Mouse (Mus musculus) hindbrain, postnatal 0 days (tissue): ENCODE results near the gene 1700074P13Rik. TPM values are rescaled to one million over a fixed set of nuclear protein-coding genes. Genes with fewer than 3 reads are reported as not detected.
"Not testable (repeated sequence)": the region's sequence is repeated elsewhere in the genome, so short reads cannot be mapped to it uniquely, and the experiment has no call there.

Experiments used
- ATAC-seq: fragments of 200-750 bp; cut with Nextera tagmentation; 2 replicates; pipeline ENCODE4 v1.8.0; 2017; ENCODE audit warnings: mild to moderate bottlenecking, moderate TSS enrichment, moderate library complexity
- DNase-seq: peaks from one replicate; pipeline ENCODE4 v3.0.0-alpha.2; 2015; ENCODE audit warnings: low spot score
- H3K27ac ChIP-seq: fragments of 300-500 bp; sonication (generic); 2 replicates; pipeline ENCODE4 v1.5.1; 2014; ENCODE audit warnings: mild to moderate bottlenecking
- H3K27me3 ChIP-seq: fragments of 300-500 bp; sonication (generic); 2 replicates; pipeline ENCODE4 v1.6.1; 2014; ENCODE audit warnings: low read length, mixed read lengths; ENCODE audit not compliant: insufficient read depth
- H3K36me3 ChIP-seq: fragments of 300-500 bp; sonication (generic); 2 replicates; pipeline ENCODE4 v1.6.1; 2014; ENCODE audit warnings: low read length, mixed read lengths; ENCODE audit not compliant: insufficient read depth
- H3K4me1 ChIP-seq: fragments of 300-500 bp; sonication (generic); 2 replicates; pipeline ENCODE4 v1.6.1; 2014; ENCODE audit warnings: antibody characterized with exemption, low read length, mixed read lengths; ENCODE audit not compliant: insufficient read depth
- H3K4me2 ChIP-seq: fragments of 300-500 bp; sonication (generic); 2 replicates; pipeline ENCODE4 v1.6.1; 2014; ENCODE audit warnings: low read depth, mild to moderate bottlenecking, low read length, moderate library complexity, mixed read lengths
- H3K4me3 ChIP-seq: fragments of 300-500 bp; sonication (generic); 2 replicates; pipeline ENCODE4 v1.5.1; 2014; ENCODE audit warnings: low read length
- H3K9ac ChIP-seq: fragments of 300-500 bp; sonication (generic); replicated peaks from 2 replicates; pipeline ENCODE4 v1.6.1; 2014; ENCODE audit warnings: mild to moderate bottlenecking, low read length, moderate library complexity, mixed read lengths
- H3K9me3 ChIP-seq: fragments of 300-500 bp; sonication (generic); 2 replicates; pipeline ENCODE4 v1.6.1; 2016; ENCODE audit warnings: low read length, mixed read lengths
- CTCF ChIP-seq: IDR thresholded peaks from 2 replicates; pipeline ENCODE4 v1.5.1; 2016; ENCODE audit warnings: antibody characterized with exemption, control low read depth, low read depth
- WGBS: fragments of 180-500 bp; shearing (Covaris S2); extraction: QIAGEN DNeasy Blood & Tissue Kit; methylation state at CpG from one replicate; pipeline ENCODE4 v1.1.7; 2014; 5-methylcytosine and 5-hydroxymethylcytosine counted together
- polyA plus RNA-seq: library from polyadenylated mRNA; unstranded; fragments of >200 nt; fragmentation: Nextera tagmentation; extraction: Ambion mirVana; gene quantifications from 2 replicates; pipeline ENCODE4 v1.2.1, GENCODE M21; 2015
- total RNA-seq: library from RNA; depleted of rRNA; stranded (reverse); fragments of >200 nt; gene quantifications from 2 replicates; pipeline ENCODE4 v1.2.3, GENCODE M21; 2014; rRNA removed

1700074P13Rik gene
- total RNA-seq (not detected in 2 replicates), polyA plus RNA-seq (not detected in 2 replicates)

DNA sequence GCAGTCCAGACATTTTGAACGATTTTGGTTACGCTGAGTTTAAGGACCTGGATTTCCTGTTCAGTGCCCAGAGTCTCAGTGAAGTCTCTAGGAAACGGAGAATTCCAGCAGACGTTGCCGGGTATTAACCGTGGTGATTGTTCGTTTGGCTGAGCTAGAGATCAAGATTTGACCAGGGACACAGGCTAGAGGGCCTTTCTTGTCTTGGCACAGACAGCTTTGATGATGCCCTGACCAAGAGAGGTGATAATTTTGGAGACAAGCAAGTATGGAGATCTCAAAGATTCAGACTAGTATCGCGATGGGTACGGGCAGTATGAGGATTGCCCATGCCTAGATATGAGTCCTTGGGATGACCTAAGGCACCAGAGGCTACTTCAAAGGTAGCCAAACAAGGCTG is at the start of gene 1700074P13Rik:
Gene 1700074P13Rik, minus strand, starts transcription at position 101 of the 400 bp plus-strand sequence.
- TF ChIP-seq CTCF = no peak
- no peak for ATAC-seq
- no peaks in the 10 kb centered on the region for H3K4me1 ChIP-seq
- no peaks in the 10 kb centered on the region for H3K27me3 ChIP-seq
- 91% methylated on average over 10 of the region's 10 CpGs for WGBS
- no peaks in the 10 kb centered on the region for H3K9me3 ChIP-seq
- no peak for DNase-seq
- no peak within 1 kb of the TSS for H3K27ac ChIP-seq
- no peaks in the 10 kb centered on the region for H3K36me3 ChIP-seq
- H3K9ac ChIP-seq = no peak within 1 kb of the TSS
- no peak within 1 kb of the TSS for H3K4me2 ChIP-seq
- H3K4me3 ChIP-seq = no peak within 1 kb of the TSS

DNA sequence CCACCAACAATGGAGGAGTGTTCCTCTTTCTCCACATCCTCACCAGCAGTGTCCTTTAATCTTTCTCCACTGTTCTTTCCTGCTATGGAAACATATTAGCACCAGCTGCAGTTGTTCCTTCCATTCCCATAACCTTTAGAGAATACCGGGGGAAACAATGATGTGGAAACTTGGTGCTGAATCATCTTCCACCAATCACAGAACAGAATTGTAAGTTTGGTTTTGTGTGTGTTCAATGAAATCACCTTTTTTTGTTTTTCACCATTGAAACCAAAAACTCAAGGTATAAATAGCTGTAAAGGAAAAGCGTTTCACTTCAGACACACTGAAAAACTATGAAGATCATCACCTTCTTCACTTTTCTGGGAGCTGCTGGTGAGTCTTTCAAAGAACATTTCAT is 24.1 kb upstream of the 1700074P13Rik start, which contains the start of gene 1810009J06Rik:
Gene 1810009J06Rik, plus strand, starts transcription at position 301 of the 400 bp plus-strand sequence.
- H3K36me3 ChIP-seq, H3K9me3 ChIP-seq, H3K4me2 ChIP-seq, H3K27me3 ChIP-seq, H3K9ac ChIP-seq, ATAC-seq, H3K4me3 ChIP-seq, DNase-seq, H3K4me1 ChIP-seq, H3K27ac ChIP-seq: not testable (repeated sequence)
- 90% methylated on average over 2 of the region's 2 CpGs for WGBS

- no peak overlapping the region for H3K27ac ChIP-seq
- TF ChIP-seq CTCF = no peak
- no peaks in the 10 kb centered on the region for H3K9me3 ChIP-seq
- no peak overlapping the region for H3K9ac ChIP-seq
- no peak overlapping the region for H3K4me3 ChIP-seq
- no peak for DNase-seq
- no peaks in the 10 kb centered on the region for H3K4me1 ChIP-seq
- H3K4me2 ChIP-seq = no peak overlapping the region
- 71% methylated on average over 2 of the region's 2 CpGs for WGBS
- ATAC-seq = no peak
- H3K27me3 ChIP-seq = no peaks in the 10 kb centered on the region
- H3K36me3 ChIP-seq = no peaks in the 10 kb centered on the region
These were observed 13.4 kb upstream of the 1700074P13Rik start for GRCm38 (mm10) chr6:40953716-40954115.

DNA sequence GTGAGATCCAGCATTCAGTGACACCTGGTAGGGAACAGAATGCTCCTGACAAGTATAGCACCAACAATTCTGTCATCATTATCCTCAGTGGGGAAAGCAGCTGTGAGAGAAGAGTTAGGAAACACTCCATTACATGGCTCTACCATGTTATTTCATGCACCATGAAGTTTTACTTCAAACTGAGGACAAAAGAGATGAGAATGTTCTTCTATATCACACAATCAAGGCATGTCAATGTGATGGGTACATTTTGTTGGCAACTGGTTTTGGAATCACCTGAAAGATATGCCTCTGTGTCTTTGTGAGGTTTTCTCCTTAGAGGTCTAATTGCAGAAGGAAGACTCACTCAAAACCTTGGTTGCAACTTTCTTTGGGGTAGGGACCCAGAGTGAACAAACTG is 11.4 kb upstream of the 1700074P13Rik start, which contains the start of gene Gm4744:
Gene Gm4744, minus strand, starts transcription at position 101 of the 400 bp plus-strand sequence.
- Histone ChIP-seq H3K9ac (no peak within 1 kb of the TSS), H3K27me3 (no peaks in the 10 kb centered on the region), H3K9me3 (no peaks in the 10 kb centered on the region), H3K27ac (no peak within 1 kb of the TSS), H3K4me2 (no peak within 1 kb of the TSS), H3K36me3 (no peaks in the 10 kb centered on the region), H3K4me1 (no peaks in the 10 kb centered on the region), H3K4me3 (no peak within 1 kb of the TSS)
- no peak for TF ChIP-seq CTCF
- DNase-seq (no peak), ATAC-seq (no peak)

GRCm38 (mm10) chr6:40919954-40920353 is 20.4 kb downstream of the 1700074P13Rik start:
- ATAC-seq (no peak), DNase-seq (no peak)
- Histone ChIP-seq H3K4me2 (no peak overlapping the region), H3K36me3 (no peaks in the 10 kb centered on the region), H3K4me1 (no peaks in the 10 kb centered on the region), H3K27me3 (no peaks in the 10 kb centered on the region), H3K9me3 (no peaks in the 10 kb centered on the region), H3K27ac (no peak overlapping the region), H3K9ac (no peak overlapping the region), H3K4me3 (no peak overlapping the region)
- TF ChIP-seq CTCF = no peak
- 82% methylated on average over 4 of the region's 4 CpGs for WGBS

DNA sequence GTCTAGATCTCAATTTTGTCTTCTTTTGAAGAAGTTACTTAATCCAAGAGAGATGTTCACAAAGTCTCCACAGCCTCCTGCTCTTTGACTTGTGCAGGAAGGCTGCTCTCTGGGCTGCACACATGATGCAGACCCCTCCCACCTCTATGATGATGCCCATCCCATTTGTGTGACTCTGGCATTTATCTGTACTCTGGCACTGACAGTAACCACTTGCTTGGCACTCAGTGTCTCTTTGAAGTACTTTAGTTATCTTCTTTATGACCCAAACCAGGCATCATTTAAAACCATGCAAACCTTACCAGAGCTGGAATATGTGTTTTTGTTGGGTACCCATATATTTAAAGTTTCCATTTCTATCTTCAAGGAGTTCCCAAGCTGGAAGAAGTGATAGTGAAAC is 40.1 kb downstream of the 1700074P13Rik start, which contains the start of gene Prss58:
Gene Prss58, minus strand, starts transcription at position 101 of the 400 bp plus-strand sequence.
- Histone ChIP-seq H3K9ac (no peak within 1 kb of the TSS), H3K9me3 (no peaks in the 10 kb centered on the region), H3K27me3 (no peaks in the 10 kb centered on the region), H3K27ac (no peak within 1 kb of the TSS), H3K36me3 (no peaks in the 10 kb centered on the region), H3K4me3 (no peak within 1 kb of the TSS), H3K4me1 (no peaks in the 10 kb centered on the region), H3K4me2 (no peak within 1 kb of the TSS)
- TF ChIP-seq CTCF = no peak
- ATAC-seq (no peak), DNase-seq (no peak)

DNA sequence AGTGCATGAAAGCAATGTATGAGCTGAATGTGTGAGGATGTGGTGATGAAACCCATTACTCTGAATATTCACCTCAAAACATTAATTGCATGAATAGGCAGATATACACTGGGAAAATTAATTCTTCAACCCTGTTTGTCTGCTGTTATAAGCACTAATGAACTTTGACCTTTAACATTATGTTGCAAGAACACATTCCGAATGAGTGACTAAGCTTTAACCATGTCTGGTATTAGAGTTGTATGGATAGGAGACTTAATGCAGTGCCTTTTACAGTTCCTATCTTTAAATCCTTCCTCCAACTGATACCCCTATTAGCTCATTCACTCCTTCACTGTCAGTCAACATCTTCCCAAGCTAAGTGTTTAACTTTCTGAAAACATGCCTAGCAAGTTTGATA is 45.6 kb downstream of the 1700074P13Rik start:
- DNase-seq (no peak), ATAC-seq (no peak)
- 89% methylated on average over 1 of the region's 1 CpGs for WGBS

More for the DNA sequence above, 45.6 kb downstream of the 1700074P13Rik start:
- no peaks in the 10 kb centered on the region for H3K4me1 ChIP-seq
- H3K27me3 ChIP-seq = no peaks in the 10 kb centered on the region
- no peak overlapping the region for H3K9ac ChIP-seq
- no peak overlapping the region for H3K27ac ChIP-seq
- no peaks in the 10 kb centered on the region for H3K9me3 ChIP-seq
- H3K36me3 ChIP-seq = no peaks in the 10 kb centered on the region
- no peak overlapping the region for H3K4me2 ChIP-seq
- no peak for TF ChIP-seq CTCF
- no peak overlapping the region for H3K4me3 ChIP-seq
